Mouse (Mus musculus) limb, embryonic 14.5 days (tissue): ENCODE measurements around the gene Hus1. TPM values are rescaled to one million over a fixed set of nuclear protein-coding genes. Genes with fewer than 3 reads are reported as not detected.
A peak's percentile ranks its signal among the peaks of the same experiment; 100 is the strongest.

Experiments
- ATAC-seq: fragments of 200-750 bp; cut with Nextera tagmentation; 2 replicates; pipeline ENCODE4 v1.8.0; 2017; ENCODE audit warnings: low read depth, moderate number of reproducible peaks, moderate TSS enrichment; ENCODE audit not compliant: low FRiP score
- DNase-seq: peaks from one replicate; pipeline ENCODE4 v3.0.0-alpha.2; 2015; ENCODE audit warnings: low spot score
- H3K27ac ChIP-seq: fragments of 300-500 bp; sonication (generic); replicated peaks from 2 replicates; pipeline ENCODE4 v1.5.1; 2014; ENCODE audit warnings: low read depth, mild to moderate bottlenecking, low read length, moderate library complexity, mixed read lengths
- H3K27me3 ChIP-seq: fragments of 300-500 bp; sonication (generic); 2 replicates; pipeline ENCODE4 v1.6.1; 2014; ENCODE audit warnings: low read length, mixed read lengths; ENCODE audit not compliant: control insufficient read depth, insufficient read depth
- H3K36me3 ChIP-seq: fragments of 300-500 bp; sonication (generic); 2 replicates; pipeline ENCODE4 v1.6.1; 2014; ENCODE audit warnings: mild to moderate bottlenecking, low read length, moderate library complexity, mixed read lengths; ENCODE audit not compliant: control insufficient read depth, insufficient read depth
- H3K4me1 ChIP-seq: fragments of 300-500 bp; sonication (generic); 2 replicates; pipeline ENCODE4 v1.6.1; 2014; ENCODE audit warnings: antibody characterized with exemption, low read length, mixed read lengths; ENCODE audit not compliant: control insufficient read depth, insufficient read depth
- H3K4me2 ChIP-seq: fragments of 300-500 bp; sonication (generic); replicated peaks from 2 replicates; pipeline ENCODE4 v1.6.1; 2014; ENCODE audit warnings: low read depth, mild to moderate bottlenecking, low read length, moderate library complexity; ENCODE audit not compliant: severe bottlenecking
- H3K4me3 ChIP-seq: fragments of 300-500 bp; sonication (generic); replicated peaks from 2 replicates; pipeline ENCODE4 v1.5.1; 2014; ENCODE audit warnings: low read length
- H3K9ac ChIP-seq: fragments of 300-500 bp; sonication (generic); 2 replicates; pipeline ENCODE4 v1.6.1; 2014; ENCODE audit warnings: mild to moderate bottlenecking, low read depth, low read length, moderate library complexity; ENCODE audit not compliant: severe bottlenecking
- H3K9me3 ChIP-seq: fragments of 300-500 bp; sonication (generic); 2 replicates; pipeline ENCODE4 v1.6.1; 2016; ENCODE audit warnings: low read length; ENCODE audit not compliant: control insufficient read depth
- POLR2A ChIP-seq: fragments of 200-500 bp; IDR thresholded peaks from 2 replicates; pipeline ENCODE4 v1.8.0; 2012; ENCODE audit warnings: inconsistent platforms, mild to moderate bottlenecking, moderate library complexity, borderline replicate concordance; ENCODE audit not compliant: insufficient read depth, insufficient read length; ENCODE audit errors: extremely low read depth
- WGBS: fragments of 180-500 bp; shearing (Covaris S2); extraction: QIAGEN DNeasy Blood & Tissue Kit; methylation state at CpG from one replicate; pipeline ENCODE4 v1.1.7; 2014; 5-methylcytosine and 5-hydroxymethylcytosine counted together
- polyA plus RNA-seq, 2 experiments: library from polyadenylated mRNA; depleted of rRNA in 1 of 2; stranded (reverse) in 1 of 2; unstranded in 1 of 2; fragments of >200 nt; fragmentation: Nextera tagmentation in 1 of 2; extraction: Ambion mirVana in 1 of 2; gene quantifications; 2 replicates each; pipeline versions ENCODE4 v1.2.1 to v1.2.3; 2012 to 2014

Gene Hus1
- polyA plus RNA-seq, 2 experiments = 11.9 to 17.0 TPM

DNA sequence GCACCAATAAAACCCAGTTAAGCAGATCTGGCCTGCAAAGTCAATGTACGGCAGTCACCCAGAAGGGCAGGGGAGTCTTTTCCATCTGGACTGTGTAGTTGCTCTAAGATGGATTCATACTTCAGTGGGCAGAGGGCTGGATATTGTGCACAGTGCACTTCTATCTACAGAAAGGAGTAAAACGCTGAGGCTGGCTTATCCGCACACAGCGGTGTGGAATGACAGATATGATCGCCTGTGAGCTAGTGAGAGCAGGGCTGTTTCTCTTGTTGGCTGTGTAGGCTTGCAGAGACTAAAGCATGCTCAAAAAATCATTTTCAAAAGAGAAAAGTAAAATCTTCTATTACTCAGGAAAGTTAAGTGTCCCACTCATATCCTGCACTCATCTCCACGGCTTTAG is 38.9 kb downstream of the Hus1 start:
- H3K4me2 ChIP-seq = no peak overlapping the region
- 84% methylated on average over 6 of the region's 6 CpGs for WGBS
- H3K9me3 ChIP-seq = no peaks in the 10 kb centered on the region
- ATAC-seq = no peak
- H3K27ac ChIP-seq = no peak overlapping the region
- no peak overlapping the region for H3K4me3 ChIP-seq
- H3K4me1 ChIP-seq = peaks cover 6% of the 10 kb centered on the region
- no peak for DNase-seq
- TF ChIP-seq POLR2A = no peak
- H3K9ac ChIP-seq = no peak overlapping the region
- no peaks in the 10 kb centered on the region for H3K27me3 ChIP-seq
- no peaks in the 10 kb centered on the region for H3K36me3 ChIP-seq

DNA sequence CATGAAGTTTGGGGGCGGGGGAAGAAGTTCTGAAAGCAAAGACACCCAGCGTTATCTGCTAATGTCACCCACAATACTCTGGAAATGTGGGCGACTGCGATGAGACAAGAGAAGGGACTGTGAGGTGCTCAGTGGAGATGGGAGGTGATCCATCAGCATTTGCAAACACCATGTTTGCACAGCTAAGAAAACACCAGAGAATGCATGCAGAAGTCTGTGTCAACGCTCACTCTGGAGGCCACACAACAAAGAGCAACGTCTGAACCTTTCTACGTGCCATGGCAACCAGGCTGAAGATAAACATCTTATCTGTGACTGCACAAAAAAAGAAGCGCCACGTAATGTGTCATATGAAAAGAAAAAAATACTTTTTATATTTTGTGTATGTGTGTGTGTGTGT is 40.5 kb downstream of the Hus1 start:
- no peak overlapping the region for H3K9ac ChIP-seq
- no peaks in the 10 kb centered on the region for H3K36me3 ChIP-seq
- H3K4me1 ChIP-seq = no peaks in the 10 kb centered on the region
- no peaks in the 10 kb centered on the region for H3K9me3 ChIP-seq
- no peak overlapping the region for H3K4me3 ChIP-seq
- H3K4me2 ChIP-seq = no peak overlapping the region
- WGBS = 78% methylated on average over 9 of the region's 9 CpGs
- TF ChIP-seq POLR2A = no peak
- H3K27ac ChIP-seq = no peak overlapping the region
- no peak for ATAC-seq
- H3K27me3 ChIP-seq = no peaks in the 10 kb centered on the region
- no peak for DNase-seq

DNA sequence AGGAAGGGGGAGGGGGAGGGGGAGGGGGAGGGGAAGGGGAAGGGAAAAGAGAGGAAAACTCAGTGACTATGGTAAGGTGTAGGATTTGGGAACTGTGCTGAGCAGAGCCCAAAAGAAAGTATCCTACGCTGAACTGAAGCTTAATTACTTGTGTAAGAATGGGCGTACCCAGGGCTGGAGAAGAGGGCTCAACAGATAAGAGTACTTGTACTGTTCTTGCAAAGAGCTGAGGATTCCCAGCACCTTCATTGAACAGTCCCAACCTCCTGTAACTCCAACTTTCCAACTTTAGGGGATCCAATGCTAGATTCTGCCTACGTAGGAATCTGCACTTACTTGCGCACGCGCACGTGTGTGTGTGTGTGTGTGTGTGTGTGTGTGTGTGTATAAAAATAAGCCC is 42.9 kb downstream of the Hus1 start:
- TF ChIP-seq POLR2A = no peak
- H3K36me3 ChIP-seq = no peaks in the 10 kb centered on the region
- ATAC-seq (no peak), DNase-seq (no peak)
- H3K9me3 ChIP-seq = no peaks in the 10 kb centered on the region
- no peak overlapping the region for H3K4me3 ChIP-seq
- no peak overlapping the region for H3K4me2 ChIP-seq
- H3K27me3 ChIP-seq = no peaks in the 10 kb centered on the region
- WGBS = 90% methylated on average over 7 of the region's 7 CpGs
- no peak overlapping the region for H3K9ac ChIP-seq
- H3K27ac ChIP-seq = no peak overlapping the region
- H3K4me1 ChIP-seq = no peaks in the 10 kb centered on the region

DNA sequence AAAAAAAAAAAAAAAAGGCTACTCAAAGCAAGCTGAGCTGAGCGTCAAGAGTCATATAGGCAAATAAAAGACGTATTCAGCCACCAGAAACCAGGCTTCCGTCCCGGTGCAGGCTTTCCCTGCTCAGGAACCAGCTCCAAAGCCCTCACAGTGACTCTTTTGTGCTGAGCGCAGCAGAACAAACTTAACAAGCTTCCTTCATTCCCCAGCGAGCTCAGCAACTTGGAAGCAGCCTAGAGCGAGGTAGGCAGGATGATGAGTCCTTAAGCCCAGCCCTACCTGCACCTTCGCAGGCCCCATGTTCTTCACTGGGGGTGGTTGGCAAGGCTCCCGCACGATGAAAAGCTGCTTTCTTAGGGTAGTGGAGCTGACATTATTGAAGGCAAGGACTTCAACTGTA is 52.4 kb downstream of the Hus1 start:
- Histone ChIP-seq H3K9me3 (no peaks in the 10 kb centered on the region), H3K4me2 (no peak overlapping the region), H3K36me3 (no peaks in the 10 kb centered on the region), H3K27ac (peak overlapping the region; percentile 40), H3K27me3 (no peaks in the 10 kb centered on the region), H3K4me3 (no peak overlapping the region), H3K4me1 (peaks cover 6% of the 10 kb centered on the region), H3K9ac (no peak overlapping the region)
- DNase-seq (peak; percentile 70), ATAC-seq (peak; percentile 83)
- no peak for TF ChIP-seq POLR2A
- 24% methylated on average over 10 of the region's 10 CpGs for WGBS

DNA sequence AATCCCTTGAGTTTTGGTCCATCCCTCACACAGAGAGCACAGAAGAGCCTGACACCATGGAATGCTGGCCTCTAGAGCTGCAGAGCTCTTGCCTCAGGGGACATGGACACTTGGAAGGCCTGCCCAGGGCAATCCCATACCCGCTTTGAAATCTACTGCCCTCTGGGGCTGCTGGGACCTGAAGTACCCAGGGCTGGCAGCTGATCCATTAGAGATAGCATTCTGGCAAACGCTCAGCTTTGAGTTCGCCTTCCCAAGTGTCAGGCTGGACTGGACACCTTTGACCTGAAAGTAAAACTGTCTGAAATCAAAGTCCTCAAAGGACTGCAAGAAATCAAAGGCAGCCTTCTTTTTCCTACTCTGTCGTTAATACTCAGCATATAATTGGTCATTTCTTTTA is 52.9 kb downstream of the Hus1 start:
- H3K9ac ChIP-seq = no peak overlapping the region
- H3K4me3 ChIP-seq = no peak overlapping the region
- no peaks in the 10 kb centered on the region for H3K9me3 ChIP-seq
- H3K4me2 ChIP-seq = no peak overlapping the region
- no peaks in the 10 kb centered on the region for H3K27me3 ChIP-seq
- ATAC-seq = peak; percentile 18; the same call in 1 of the 2 replicates
- peaks cover 6% of the 10 kb centered on the region for H3K4me1 ChIP-seq
- WGBS = 35% methylated on average over 4 of the region's 4 CpGs
- TF ChIP-seq POLR2A = no peak
- H3K36me3 ChIP-seq = no peaks in the 10 kb centered on the region
- H3K27ac ChIP-seq = peak overlapping the region; percentile 85
- peak; percentile 13 for DNase-seq

DNA sequence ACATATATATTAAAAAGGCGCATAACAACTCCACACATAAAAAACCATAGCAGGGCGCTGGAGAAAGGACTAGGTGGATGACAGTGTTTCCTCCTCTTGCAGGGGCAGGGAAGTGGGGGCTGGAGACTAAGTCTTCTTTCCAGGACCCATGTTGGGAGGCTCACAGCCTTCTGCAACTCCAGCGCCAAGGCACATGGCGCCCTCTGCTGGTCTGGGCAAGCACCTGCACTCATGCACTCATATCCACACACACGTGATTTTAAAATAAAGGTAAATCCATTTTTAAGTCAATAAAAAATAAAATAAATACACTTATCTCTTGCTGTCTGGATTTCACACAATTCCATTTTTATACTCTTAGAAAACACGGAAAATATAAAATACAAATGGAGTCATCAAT is 54.0 kb downstream of the Hus1 start:
- no peak for DNase-seq
- 67% methylated on average over 6 of the region's 6 CpGs for WGBS

More for the DNA sequence above, 54.0 kb downstream of the Hus1 start:
- no peak overlapping the region for H3K27ac ChIP-seq
- ATAC-seq = no peak
- no peaks in the 10 kb centered on the region for H3K36me3 ChIP-seq
- no peaks in the 10 kb centered on the region for H3K27me3 ChIP-seq
- no peak overlapping the region for H3K4me3 ChIP-seq
- no peaks in the 10 kb centered on the region for H3K9me3 ChIP-seq
- H3K9ac ChIP-seq = no peak overlapping the region
- no peak for TF ChIP-seq POLR2A
- peaks cover 6% of the 10 kb centered on the region for H3K4me1 ChIP-seq
- H3K4me2 ChIP-seq = no peak overlapping the region
